Mouse (Mus musculus) midbrain, embryonic 13.5 days (tissue): Measurements from ENCODE around the gene Stat1. TPM values are rescaled to one million over a fixed set of nuclear protein-coding genes. Genes with fewer than 3 reads are reported as not detected.

ENCODE experiments used
- ATAC-seq: fragments of 200-750 bp; cut with Nextera tagmentation; 2 replicates; pipeline ENCODE4 v1.8.0; 2017; ENCODE audit warnings: mild to moderate bottlenecking, moderate TSS enrichment, moderate library complexity
- H3K27ac ChIP-seq: fragments of 300-500 bp; sonication (generic); 2 replicates; pipeline ENCODE4 v1.5.1; 2015; ENCODE audit warnings: inconsistent platforms, mild to moderate bottlenecking, moderate library complexity
- H3K27me3 ChIP-seq: fragments of 300-500 bp; sonication (generic); 2 replicates; pipeline ENCODE4 v1.6.1; 2015; ENCODE audit warnings: mild to moderate bottlenecking, inconsistent platforms
- H3K36me3 ChIP-seq: fragments of 300-500 bp; sonication (generic); 2 replicates; pipeline ENCODE4 v1.6.1; 2015; ENCODE audit warnings: mild to moderate bottlenecking, inconsistent platforms
- H3K4me1 ChIP-seq: fragments of 300-500 bp; sonication (generic); replicated peaks from 2 replicates; pipeline ENCODE4 v1.6.1; 2015; ENCODE audit warnings: inconsistent platforms
- H3K4me2 ChIP-seq: fragments of 300-500 bp; sonication (generic); replicated peaks from 2 replicates; pipeline ENCODE4 v1.6.1; 2015; ENCODE audit warnings: moderate library complexity, mild to moderate bottlenecking, inconsistent platforms
- H3K4me3 ChIP-seq: fragments of 300-500 bp; sonication (generic); replicated peaks from 2 replicates; pipeline ENCODE4 v1.5.1; 2015; ENCODE audit warnings: mild to moderate bottlenecking, inconsistent platforms
- H3K9ac ChIP-seq: fragments of 300-500 bp; sonication (generic); replicated peaks from 2 replicates; pipeline ENCODE4 v1.6.1; 2015; ENCODE audit warnings: mild to moderate bottlenecking, inconsistent platforms
- H3K9me3 ChIP-seq: fragments of 300-500 bp; sonication (generic); 2 replicates; pipeline ENCODE4 v1.6.1; 2016; ENCODE audit warnings: mild to moderate bottlenecking, inconsistent platforms
- WGBS: fragments of 180-500 bp; shearing (Covaris S2); methylation state at CpG from one replicate; pipeline ENCODE4 v1.1.7; 2015; 5-methylcytosine and 5-hydroxymethylcytosine counted together
- polyA plus RNA-seq: library from polyadenylated mRNA; unstranded; fragments of >200 nt; fragmentation: Nextera tagmentation; extraction: Ambion mirVana; gene quantifications from 2 replicates; pipeline ENCODE4 v1.2.1, GENCODE M21; 2015

Gene Stat1
- polyA plus RNA-seq, 1 experiment from 2014 or later, result 13.5 TPM

DNA sequence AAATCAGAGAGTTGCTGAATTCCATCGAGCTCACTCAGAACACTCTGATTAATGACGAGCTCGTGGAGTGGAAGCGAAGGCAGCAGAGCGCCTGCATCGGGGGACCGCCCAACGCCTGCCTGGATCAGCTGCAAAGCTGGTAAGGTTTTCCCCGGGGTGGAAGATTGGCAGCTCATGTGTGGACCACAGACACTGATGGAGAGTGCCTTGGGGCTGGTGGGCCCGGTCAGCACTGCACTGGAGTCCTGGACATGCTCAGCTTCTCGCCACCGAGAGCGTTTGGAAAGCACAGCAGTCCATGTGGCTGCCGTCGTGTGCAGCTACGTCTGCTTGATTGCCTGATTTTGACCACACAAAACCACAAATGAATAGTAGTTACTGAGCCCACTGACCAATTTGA, 18.1 kb downstream of the Stat1 start:
- WGBS, result 78% methylated on average over 16 of the region's 16 CpGs

DNA sequence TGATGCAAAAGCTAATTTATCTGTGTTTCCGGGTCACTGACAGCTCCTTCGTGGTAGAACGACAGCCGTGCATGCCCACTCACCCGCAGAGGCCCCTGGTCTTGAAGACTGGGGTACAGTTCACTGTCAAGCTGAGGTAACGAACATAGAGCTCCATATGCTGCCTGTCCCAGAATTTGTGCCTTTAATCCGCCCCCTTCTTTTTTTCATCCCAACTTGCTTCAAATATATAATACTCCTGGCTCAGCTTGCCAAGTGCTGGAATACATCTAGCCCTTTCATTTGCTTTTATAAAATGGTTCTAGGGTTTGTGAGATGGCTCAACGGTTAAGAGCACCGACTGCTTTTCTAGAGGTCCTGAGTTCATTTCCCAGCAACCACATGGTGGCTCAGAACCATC, 21.3 kb downstream of the Stat1 start:
- 0 out of 2 replicates have a peak, but pooled peaks cover 3% of the 10 kb centered on the region for H3K36me3 ChIP-seq
- 82% methylated on average over 9 of the region's 9 CpGs for WGBS
- H3K27ac ChIP-seq, result no peak overlapping the region
- H3K4me3 ChIP-seq, result no peak overlapping the region
- H3K4me2 ChIP-seq, result no peak overlapping the region
- no peaks in the 10 kb centered on the region for H3K9me3 ChIP-seq
- no peaks in the 10 kb centered on the region for H3K27me3 ChIP-seq
- no peaks in the 10 kb centered on the region for H3K4me1 ChIP-seq
- no peak overlapping the region for H3K9ac ChIP-seq
- no peak for ATAC-seq

More for the DNA sequence above, 18.1 kb downstream of the Stat1 start:
- Histone ChIP-seq H3K4me3 (no peak overlapping the region), H3K27me3 (no peaks in the 10 kb centered on the region), H3K36me3 (0 out of 2 replicates have a peak, but pooled peaks cover 3% of the 10 kb centered on the region), H3K4me2 (no peak overlapping the region), H3K9ac (no peak overlapping the region), H3K4me1 (no peaks in the 10 kb centered on the region), H3K9me3 (no peaks in the 10 kb centered on the region), H3K27ac (no peak overlapping the region)
- ATAC-seq, result no peak

DNA sequence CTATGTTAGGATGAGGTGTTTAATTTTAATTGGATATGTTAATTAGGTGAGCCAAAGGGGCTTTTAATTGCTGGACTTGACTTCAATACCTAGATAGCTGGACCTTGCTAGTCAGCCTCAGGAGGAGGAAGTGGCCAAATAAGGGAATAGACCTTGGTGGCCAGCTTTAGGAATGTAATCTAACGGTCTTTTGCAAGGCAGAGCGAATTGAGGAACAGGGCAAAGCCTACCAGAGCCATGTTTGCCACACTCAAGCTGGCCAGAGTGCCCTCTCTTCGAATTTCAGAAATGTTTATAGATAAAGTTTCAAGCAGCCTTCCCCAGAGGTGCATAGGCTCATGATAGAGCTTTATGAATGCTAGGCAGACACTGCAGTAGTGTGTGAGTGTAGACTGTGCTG, 22.2 kb downstream of the Stat1 start:
- no peak for ATAC-seq
- Histone ChIP-seq H3K9ac (no peak overlapping the region), H3K27ac (no peak overlapping the region), H3K4me1 (no peaks in the 10 kb centered on the region), H3K9me3 (no peaks in the 10 kb centered on the region), H3K27me3 (no peaks in the 10 kb centered on the region), H3K36me3 (0 out of 2 replicates have a peak, but pooled peaks cover 3% of the 10 kb centered on the region), H3K4me2 (no peak overlapping the region), H3K4me3 (no peak overlapping the region)
- 82% methylated on average over 3 of the region's 3 CpGs for WGBS

DNA sequence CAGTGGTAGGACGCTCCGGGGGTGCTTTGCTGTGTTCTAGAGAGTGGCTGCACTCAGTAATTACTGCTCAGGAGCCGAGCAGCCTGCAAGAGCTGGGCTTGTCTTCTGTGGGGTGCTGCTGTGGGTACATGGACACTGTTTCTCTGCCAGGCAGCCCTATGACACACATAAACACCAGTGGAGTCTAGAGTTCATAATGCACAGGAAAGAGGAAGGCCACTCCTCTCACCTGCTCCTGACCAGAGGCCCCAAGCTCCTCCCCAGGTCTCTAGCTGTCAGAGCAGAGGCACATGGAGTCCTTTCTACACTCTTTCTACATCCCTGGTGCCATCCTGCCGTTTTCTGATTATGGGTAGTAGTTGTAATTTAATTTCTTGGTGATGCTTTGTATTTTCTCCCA, 22.9 kb downstream of the Stat1 start:
- H3K27me3 ChIP-seq, result no peaks in the 10 kb centered on the region
- no peak overlapping the region for H3K4me3 ChIP-seq
- H3K9ac ChIP-seq, result no peak overlapping the region
- H3K9me3 ChIP-seq, result no peaks in the 10 kb centered on the region
- H3K27ac ChIP-seq, result no peak overlapping the region
- H3K4me1 ChIP-seq, result no peaks in the 10 kb centered on the region; the same call in 1 of the 2 replicates
- 0 out of 2 replicates have a peak, but pooled peaks cover 3% of the 10 kb centered on the region for H3K36me3 ChIP-seq
- H3K4me2 ChIP-seq, result no peak overlapping the region
- WGBS, result 85% methylated on average over 4 of the region's 4 CpGs
- no peak for ATAC-seq

DNA sequence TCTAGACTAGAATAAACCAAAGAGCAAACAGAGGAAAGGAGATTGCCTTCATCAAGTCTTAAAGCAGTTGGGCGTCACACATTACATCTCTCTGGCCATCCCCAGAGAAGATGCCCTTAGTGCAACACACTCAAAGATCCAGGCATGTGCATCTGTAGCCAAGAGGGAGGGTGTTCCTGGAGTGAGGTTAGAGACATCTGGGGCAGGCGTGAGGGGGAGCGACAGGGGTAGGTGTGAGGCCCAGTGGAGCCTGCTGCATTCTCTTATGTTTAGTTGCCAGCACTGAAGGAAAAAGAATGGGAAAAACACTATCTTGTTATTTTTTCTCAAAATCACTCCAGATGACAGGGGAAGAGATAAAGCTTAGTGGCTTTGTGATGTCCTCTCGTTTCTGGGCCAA, 24.0 kb downstream of the Stat1 start:
- Histone ChIP-seq H3K4me1 (no peaks in the 10 kb centered on the region; the same call in 1 of the 2 replicates), H3K9ac (no peak overlapping the region), H3K27me3 (no peaks in the 10 kb centered on the region), H3K4me2 (no peak overlapping the region), H3K36me3 (0 out of 2 replicates have a peak, but pooled peaks cover 3% of the 10 kb centered on the region), H3K27ac (no peak overlapping the region), H3K4me3 (no peak overlapping the region), H3K9me3 (no peaks in the 10 kb centered on the region)
- no peak for ATAC-seq
- whole genome bisulfite sequencing, result 91% methylated on average over 4 of the region's 4 CpGs

DNA sequence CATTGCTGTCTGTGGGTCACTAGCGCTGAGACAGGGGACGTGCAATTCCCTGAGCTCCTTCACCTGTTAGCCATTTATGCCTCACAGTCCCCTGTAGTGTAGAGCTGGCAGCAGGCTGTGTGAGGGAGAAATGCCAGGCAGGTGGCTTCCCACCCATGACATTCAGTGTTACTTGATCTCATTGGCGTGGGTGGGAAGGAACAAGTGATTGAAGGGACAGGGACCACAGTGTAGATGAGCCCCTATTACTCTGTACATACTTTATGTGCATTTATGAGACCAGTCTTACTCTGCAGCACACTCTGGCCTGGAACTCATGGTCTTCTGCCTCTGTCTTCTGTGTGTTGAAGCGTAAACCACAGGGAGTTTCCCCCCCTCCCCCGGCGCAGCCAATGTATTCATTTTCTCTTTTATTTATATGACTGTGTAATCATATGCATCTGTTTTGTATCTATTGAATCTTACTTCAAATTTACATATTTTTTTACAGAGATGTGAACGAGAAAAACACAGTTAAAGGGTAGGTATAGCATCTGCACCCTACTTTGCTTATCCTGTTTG, 24.4 kb downstream of the Stat1 start:
- no peak for ATAC-seq
- H3K4me1 ChIP-seq, result peaks cover 3% of the 10 kb centered on the region
- H3K4me2 ChIP-seq, result no peak overlapping the region
- H3K36me3 ChIP-seq, result 0 out of 2 replicates have a peak, but pooled peaks cover 3% of the 10 kb centered on the region
- no peak overlapping the region for H3K4me3 ChIP-seq
- WGBS, result 90% methylated on average over 7 of the region's 7 CpGs
- no peak overlapping the region for H3K9ac ChIP-seq
- H3K27me3 ChIP-seq, result no peaks in the 10 kb centered on the region
- no peak overlapping the region for H3K27ac ChIP-seq
- no peaks in the 10 kb centered on the region for H3K9me3 ChIP-seq

DNA sequence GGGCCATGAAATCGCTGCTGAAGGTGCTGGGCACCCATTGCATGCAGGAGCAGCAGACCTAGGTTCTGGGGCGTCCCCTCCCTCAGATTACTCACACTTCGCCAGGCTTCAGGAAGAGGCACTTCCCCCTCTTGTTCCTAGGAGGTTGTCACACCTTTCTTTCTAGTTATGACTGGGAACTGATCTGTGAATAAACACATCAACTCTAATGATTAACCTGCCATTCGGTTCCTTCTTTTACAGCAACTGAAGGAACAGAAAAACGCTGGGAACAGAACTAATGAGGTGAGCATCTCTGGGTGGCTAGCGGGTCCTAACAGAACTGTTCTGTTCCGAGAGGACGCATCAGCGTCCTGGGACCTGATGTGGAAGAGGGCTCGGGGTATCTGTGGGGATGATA, 25.7 kb downstream of the Stat1 start:
- 89% methylated on average over 10 of the region's 10 CpGs for WGBS
- Histone ChIP-seq H3K27me3 (no peaks in the 10 kb centered on the region), H3K4me3 (no peak overlapping the region), H3K9ac (no peak overlapping the region), H3K36me3 (0 out of 2 replicates have a peak, but pooled peaks cover 3% of the 10 kb centered on the region), H3K4me2 (no peak overlapping the region), H3K27ac (no peak overlapping the region), H3K4me1 (peaks cover 10% of the 10 kb centered on the region), H3K9me3 (no peaks in the 10 kb centered on the region)
- no peak for ATAC-seq

DNA sequence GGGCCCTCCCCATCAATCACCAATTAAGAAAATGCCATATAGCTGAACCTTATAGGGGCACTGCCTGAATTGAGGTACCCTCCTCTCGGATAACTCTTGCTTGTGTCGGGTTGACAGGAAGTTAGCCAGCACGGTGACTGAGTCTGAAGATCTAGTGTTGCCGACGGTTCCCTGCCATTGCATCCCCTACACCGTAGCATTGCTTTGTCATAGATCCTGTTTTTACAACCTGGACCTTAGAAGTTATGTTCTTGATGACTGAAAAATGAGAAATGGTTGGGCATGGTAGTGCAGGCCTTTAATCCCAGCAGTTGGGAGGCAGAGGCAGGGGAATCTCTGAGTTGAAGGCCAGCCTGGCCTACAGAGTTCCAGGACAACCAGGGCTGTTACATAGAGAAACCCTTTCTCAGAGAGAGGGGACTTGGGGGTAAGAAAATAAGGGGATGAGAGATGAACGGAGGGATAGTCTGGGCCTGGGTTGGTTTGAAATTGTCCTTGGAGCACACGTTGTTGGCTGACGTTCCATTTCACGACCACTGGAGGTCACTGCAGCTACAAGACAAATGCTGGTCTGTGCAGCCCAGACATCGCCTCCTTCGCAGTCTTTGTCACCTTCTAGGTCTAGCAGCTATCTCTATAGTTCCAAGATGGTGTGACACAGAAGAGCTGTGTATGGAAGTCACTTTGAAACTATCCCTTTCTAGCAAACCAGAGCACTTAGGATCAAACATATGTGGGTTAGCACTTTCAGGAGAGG, 27.2 kb downstream of the Stat1 start:
- Histone ChIP-seq H3K36me3 (no peaks in the 10 kb centered on the region), H3K9me3 (no peaks in the 10 kb centered on the region), H3K4me3 (no peak overlapping the region), H3K27ac (no peak overlapping the region), H3K4me2 (no peak overlapping the region), H3K27me3 (no peaks in the 10 kb centered on the region), H3K9ac (no peak overlapping the region), H3K4me1 (peaks cover 22% of the 10 kb centered on the region)
- ATAC-seq, result peak; percentile 82
- WGBS, result 53% methylated on average over 12 of the region's 12 CpGs

DNA sequence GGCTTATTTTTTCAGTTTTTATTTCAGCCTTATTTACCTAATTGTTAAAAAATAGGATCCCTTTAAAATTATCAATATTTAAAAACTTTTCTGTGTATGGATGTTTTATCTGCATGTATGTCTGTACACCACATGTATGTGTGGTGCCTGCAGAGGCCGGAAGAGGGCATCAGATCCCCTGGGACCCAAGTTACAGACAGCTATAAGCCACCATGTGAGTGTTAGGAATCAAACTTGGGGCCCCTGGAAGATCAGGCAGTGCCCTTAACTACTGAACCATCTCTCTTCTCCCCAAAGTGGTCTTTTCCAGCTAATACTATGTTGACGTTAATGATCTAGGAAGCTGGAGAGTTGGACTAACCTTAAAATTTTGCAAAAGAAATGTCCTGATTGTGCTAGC, 28.2 kb downstream of the Stat1 start:
- Histone ChIP-seq H3K9ac (no peak overlapping the region), H3K4me1 (peaks cover 22% of the 10 kb centered on the region), H3K9me3 (no peaks in the 10 kb centered on the region), H3K4me2 (no peak overlapping the region), H3K27me3 (no peaks in the 10 kb centered on the region), H3K36me3 (0 out of 2 replicates have a peak, but pooled peaks cover 4% of the 10 kb centered on the region), H3K4me3 (no peak overlapping the region), H3K27ac (no peak overlapping the region)
- WGBS, result 87% methylated on average over 2 of the region's 2 CpGs
- no peak for ATAC-seq

DNA sequence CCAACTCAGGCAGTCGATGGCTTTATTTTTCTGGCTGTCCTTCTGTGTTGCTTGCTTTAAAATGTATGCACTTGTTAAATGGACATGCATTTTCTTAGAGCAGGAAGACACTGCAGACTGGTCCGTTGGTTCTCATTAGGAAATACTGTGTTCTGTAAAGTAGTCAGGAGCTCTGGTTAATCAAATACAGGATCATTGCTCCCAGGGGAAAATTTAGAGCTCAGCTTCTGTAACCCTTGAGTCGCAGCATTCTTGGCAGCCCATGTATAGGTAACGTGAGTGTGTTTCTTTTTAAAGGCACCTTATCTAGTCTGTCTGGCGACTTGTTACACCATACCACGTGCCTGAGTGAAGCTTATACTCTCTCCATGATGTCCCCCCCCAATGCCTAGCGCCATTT, 28.9 kb downstream of the Stat1 start:
- Histone ChIP-seq H3K4me3 (no peak overlapping the region), H3K4me1 (peaks cover 22% of the 10 kb centered on the region), H3K36me3 (0 out of 2 replicates have a peak, but pooled peaks cover 4% of the 10 kb centered on the region), H3K27ac (no peak overlapping the region), H3K27me3 (no peaks in the 10 kb centered on the region), H3K9ac (no peak overlapping the region), H3K4me2 (no peak overlapping the region), H3K9me3 (no peaks in the 10 kb centered on the region)
- 82% methylated on average over 7 of the region's 7 CpGs for WGBS
- ATAC-seq, result no peak

DNA sequence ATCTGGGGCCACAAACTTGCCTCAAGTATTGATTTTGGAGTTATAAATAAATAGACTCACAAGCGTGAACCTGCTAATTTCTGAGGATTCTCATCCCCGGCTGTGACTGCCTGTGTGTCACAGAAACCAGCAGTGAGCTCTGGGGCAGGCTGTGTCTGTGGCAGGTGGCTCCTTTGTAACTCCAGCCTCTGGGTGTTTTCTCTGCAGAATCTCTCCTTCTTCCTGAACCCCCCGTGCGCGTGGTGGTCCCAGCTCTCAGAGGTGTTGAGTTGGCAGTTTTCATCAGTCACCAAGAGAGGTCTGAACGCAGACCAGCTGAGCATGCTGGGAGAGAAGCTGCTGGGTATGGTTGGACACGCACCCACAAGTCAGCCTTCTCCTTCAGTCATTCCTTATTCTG, 29.5 kb downstream of the Stat1 start:
- 60% methylated on average over 7 of the region's 7 CpGs for WGBS

DNA sequence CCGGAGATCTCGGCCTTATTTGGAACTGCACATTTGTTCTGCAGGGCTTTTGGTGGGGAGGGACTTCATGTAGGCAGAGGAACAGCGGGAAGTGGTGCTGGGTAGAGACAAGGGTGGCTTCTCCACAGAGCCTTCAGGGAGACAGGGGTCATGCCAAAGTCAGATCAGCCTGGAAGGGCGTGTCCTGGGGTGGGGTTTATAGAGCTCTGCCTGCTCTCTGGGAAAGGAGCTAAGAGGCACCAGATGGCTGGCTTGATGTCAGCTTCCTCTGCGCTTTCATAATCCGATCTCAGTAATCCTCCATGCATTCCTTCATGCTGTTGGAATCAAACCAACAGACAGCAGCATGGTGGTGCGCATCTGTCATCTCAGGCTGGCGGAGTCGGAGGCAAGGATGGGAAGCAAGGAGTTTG, 30.7 kb downstream of the Stat1 start:
- H3K27ac ChIP-seq, result no peak overlapping the region
- no peaks in the 10 kb centered on the region for H3K27me3 ChIP-seq
- H3K4me1 ChIP-seq, result peaks cover 22% of the 10 kb centered on the region
- peaks cover 4% of the 10 kb centered on the region; the same call in 1 of the 2 replicates for H3K36me3 ChIP-seq
- no peaks in the 10 kb centered on the region for H3K9me3 ChIP-seq
- H3K9ac ChIP-seq, result no peak overlapping the region
- H3K4me3 ChIP-seq, result no peak overlapping the region
- 37% methylated on average over 9 of the region's 9 CpGs for WGBS
- peak; percentile 73 for ATAC-seq
- H3K4me2 ChIP-seq, result no peak overlapping the region

More for the DNA sequence above, 29.5 kb downstream of the Stat1 start:
- Histone ChIP-seq H3K4me2 (no peak overlapping the region), H3K36me3 (0 out of 2 replicates have a peak, but pooled peaks cover 4% of the 10 kb centered on the region), H3K4me3 (no peak overlapping the region), H3K9ac (no peak overlapping the region), H3K27ac (no peak overlapping the region), H3K27me3 (no peaks in the 10 kb centered on the region), H3K9me3 (no peaks in the 10 kb centered on the region), H3K4me1 (peaks cover 22% of the 10 kb centered on the region)
- no peak for ATAC-seq
